Mouse (Mus musculus): ENCODE data around the gene Lin7c. TPM values are rescaled to one million over a fixed set of nuclear protein-coding genes. Genes with fewer than 3 reads are reported as not detected.
A peak's percentile ranks its signal among the peaks of the same experiment; 100 is the strongest.

Lin7c gene
- polyA plus RNA-seq, 1 experiment from 2014 or later: 163 TPM

GRCm38 (mm10) chr2:109891031-109891430 lies 378 bp downstream of the Lin7c start:
- no peaks in the 10 kb centered on the region for H3K27me3 ChIP-seq (replicated peaks)
- peaks cover 12% of the 10 kb centered on the region for H3K4me1 ChIP-seq
- WGBS: under 1% methylated on average over 34 of the region's 34 CpGs
- peak overlapping the region; percentile 68 for H3K27ac ChIP-seq
- H3K9ac ChIP-seq: peak overlapping the region; percentile 96
- peak; percentile 82 for ATAC-seq (ENCODE audit: low FRiP score, low read depth)
- H3K4me2 ChIP-seq (replicated peaks): peak overlapping the region; percentile 69
- H3K4me3 ChIP-seq: peak overlapping the region; percentile 94
- H3K36me3 ChIP-seq: peaks cover 19% of the 10 kb centered on the region
- no peaks in the 10 kb centered on the region for H3K9me3 ChIP-seq

- 24% methylated on average over 4 of the region's 4 CpGs for WGBS
- Histone ChIP-seq H3K4me2 (replicated peaks) (peak overlapping the region; percentile 69), H3K36me3 (peaks cover 24% of the 10 kb centered on the region), H3K4me1 (peaks cover 12% of the 10 kb centered on the region), H3K9me3 (no peaks in the 10 kb centered on the region), H3K27ac (no peak overlapping the region), H3K27me3 (replicated peaks) (no peaks in the 10 kb centered on the region), H3K9ac (peak overlapping the region; percentile 96), H3K4me3 (peak overlapping the region; percentile 94)
- ATAC-seq (ENCODE audit: low FRiP score, low read depth): no peak
Measured at GRCm38 (mm10) chr2:109891471-109891870, 818 bp downstream of the Lin7c start.

- H3K4me3 ChIP-seq: no peak overlapping the region
- H3K9ac ChIP-seq: no peak overlapping the region
- H3K4me2 ChIP-seq (replicated peaks): no peak overlapping the region
- H3K27me3 ChIP-seq (replicated peaks): no peaks in the 10 kb centered on the region
- H3K9me3 ChIP-seq: no peaks in the 10 kb centered on the region
- no peak overlapping the region for H3K27ac ChIP-seq
- H3K36me3 ChIP-seq: peaks cover 55% of the 10 kb centered on the region
- H3K4me1 ChIP-seq: peaks cover 12% of the 10 kb centered on the region
- WGBS: 83% methylated on average over 7 of the region's 7 CpGs
- no peak for ATAC-seq (ENCODE audit: low FRiP score, low read depth)
Measured at GRCm38 (mm10) chr2:109896311-109896710, 5.7 kb downstream of the Lin7c start.

GRCm38 (mm10) chr2:109902869-109903268 lies 12.2 kb downstream of the Lin7c start:
- Histone ChIP-seq H3K4me1 (no peaks in the 10 kb centered on the region), H3K9ac (no peak overlapping the region), H3K36me3 (peaks cover 26% of the 10 kb centered on the region), H3K9me3 (no peaks in the 10 kb centered on the region), H3K4me2 (replicated peaks) (no peak overlapping the region), H3K27me3 (replicated peaks) (no peaks in the 10 kb centered on the region), H3K4me3 (no peak overlapping the region), H3K27ac (no peak overlapping the region)
- no peak for ATAC-seq (ENCODE audit: low FRiP score, low read depth)
- 74% methylated on average over 7 of the region's 7 CpGs for WGBS

- under 1% methylated on average over 7 of the region's 7 CpGs for WGBS
- Histone ChIP-seq H3K4me1 (no peaks in the 10 kb centered on the region), H3K36me3 (peaks cover 13% of the 10 kb centered on the region), H3K27ac (no peak overlapping the region), H3K4me3 (no peak overlapping the region), H3K9ac (no peak overlapping the region), H3K4me2 (replicated peaks) (no peak overlapping the region), H3K9me3 (no peaks in the 10 kb centered on the region), H3K27me3 (replicated peaks) (no peaks in the 10 kb centered on the region)
- ATAC-seq (ENCODE audit: low FRiP score, low read depth): peak; percentile 74
Measured at GRCm38 (mm10) chr2:109904171-109904821, 13.6 kb downstream of the Lin7c start.

- Histone ChIP-seq H3K36me3 (no peaks in the 10 kb centered on the region), H3K27me3 (replicated peaks) (no peaks in the 10 kb centered on the region), H3K4me2 (replicated peaks) (no peak overlapping the region), H3K9ac (no peak overlapping the region), H3K9me3 (0 out of 2 replicates have a peak, but pooled peaks cover 7% of the 10 kb centered on the region), H3K4me3 (no peak overlapping the region), H3K4me1 (no peaks in the 10 kb centered on the region), H3K27ac (no peak overlapping the region)
- no peak for ATAC-seq (ENCODE audit: low FRiP score, low read depth)
- WGBS: 80% methylated on average over 2 of the region's 2 CpGs
Measured at GRCm38 (mm10) chr2:109909122-109909521, 18.5 kb downstream of the Lin7c start.

- H3K4me2 ChIP-seq (replicated peaks): no peak overlapping the region
- no peak overlapping the region for H3K4me3 ChIP-seq
- H3K4me1 ChIP-seq: peaks cover 5% of the 10 kb centered on the region; the same call in 1 of the 2 replicates
- H3K27ac ChIP-seq: no peak overlapping the region
- H3K9ac ChIP-seq: no peak overlapping the region
- ATAC-seq (ENCODE audit: low FRiP score, low read depth): no peak
- 0 out of 2 replicates have a peak, but pooled peaks cover 7% of the 10 kb centered on the region for H3K9me3 ChIP-seq
- no peaks in the 10 kb centered on the region for H3K27me3 ChIP-seq (replicated peaks)
- 93% methylated on average over 8 of the region's 8 CpGs for WGBS
- no peaks in the 10 kb centered on the region for H3K36me3 ChIP-seq
Measured at GRCm38 (mm10) chr2:109912216-109912615, 21.6 kb downstream of the Lin7c start.

- 0 out of 2 replicates have a peak, but pooled peaks cover 7% of the 10 kb centered on the region for H3K9me3 ChIP-seq
- no peak overlapping the region for H3K4me3 ChIP-seq
- no peak overlapping the region for H3K9ac ChIP-seq
- no peak overlapping the region for H3K4me2 ChIP-seq (replicated peaks)
- H3K27me3 ChIP-seq (replicated peaks): no peaks in the 10 kb centered on the region
- 86% methylated on average over 12 of the region's 12 CpGs for WGBS
- no peaks in the 10 kb centered on the region for H3K36me3 ChIP-seq
- H3K27ac ChIP-seq: no peak overlapping the region
- peaks cover 5% of the 10 kb centered on the region; the same call in 1 of the 2 replicates for H3K4me1 ChIP-seq
- ATAC-seq (ENCODE audit: low FRiP score, low read depth): no peak
Measured at GRCm38 (mm10) chr2:109912766-109913165, 22.1 kb downstream of the Lin7c start.

GRCm38 (mm10) chr2:109913241-109913640 lies 22.6 kb downstream of the Lin7c start:
- Histone ChIP-seq H3K27me3 (replicated peaks) (no peaks in the 10 kb centered on the region), H3K4me3 (no peak overlapping the region), H3K9ac (no peak overlapping the region), H3K9me3 (0 out of 2 replicates have a peak, but pooled peaks cover 7% of the 10 kb centered on the region), H3K4me1 (peaks cover 5% of the 10 kb centered on the region; the same call in 1 of the 2 replicates), H3K4me2 (replicated peaks) (no peak overlapping the region), H3K27ac (no peak overlapping the region), H3K36me3 (no peaks in the 10 kb centered on the region)
- 55% methylated on average over 8 of the region's 8 CpGs for WGBS
- ATAC-seq (ENCODE audit: low FRiP score, low read depth): no peak

GRCm38 (mm10) chr2:109914601-109915000 lies 23.9 kb downstream of the Lin7c start:
- ATAC-seq (ENCODE audit: low FRiP score, low read depth): no peak
- no peak overlapping the region for H3K9ac ChIP-seq
- no peak overlapping the region for H3K27ac ChIP-seq
- H3K36me3 ChIP-seq: no peaks in the 10 kb centered on the region
- H3K27me3 ChIP-seq (replicated peaks): no peaks in the 10 kb centered on the region
- H3K4me3 ChIP-seq: no peak overlapping the region
- 0 out of 2 replicates have a peak, but pooled peaks cover 7% of the 10 kb centered on the region for H3K9me3 ChIP-seq
- H3K4me2 ChIP-seq (replicated peaks): no peak overlapping the region
- peaks cover 18% of the 10 kb centered on the region for H3K4me1 ChIP-seq

- Histone ChIP-seq H3K4me2 (replicated peaks) (peak overlapping the region; percentile 87), H3K9ac (no peak overlapping the region), H3K27ac (no peak overlapping the region), H3K36me3 (no peaks in the 10 kb centered on the region), H3K9me3 (no peaks in the 10 kb centered on the region), H3K27me3 (replicated peaks) (no peaks in the 10 kb centered on the region), H3K4me3 (peak overlapping the region; percentile 94), H3K4me1 (peaks cover 37% of the 10 kb centered on the region)
- WGBS: 3% methylated on average over 11 of the region's 11 CpGs
- peak; percentile 21 for ATAC-seq (ENCODE audit: low FRiP score, low read depth)
Measured at GRCm38 (mm10) chr2:109916782-109917495, 26.3 kb downstream of the Lin7c start.

- under 1% methylated on average over 103 of the region's 111 CpGs for WGBS
- peak within 1 kb of the TSS; percentile 97 for H3K9ac ChIP-seq
- peak within 1 kb of the TSS; percentile 96 for H3K27ac ChIP-seq
- H3K4me3 ChIP-seq: peak within 1 kb of the TSS; percentile 94
- H3K36me3 ChIP-seq: no peaks in the 10 kb centered on the region
- H3K4me2 ChIP-seq (replicated peaks): peak within 1 kb of the TSS; percentile 87
- no peaks in the 10 kb centered on the region for H3K9me3 ChIP-seq
- no peaks in the 10 kb centered on the region for H3K27me3 ChIP-seq (replicated peaks)
- H3K4me1 ChIP-seq: peaks cover 37% of the 10 kb centered on the region
- ATAC-seq (ENCODE audit: low FRiP score, low read depth): peak; percentile 97
Measured at GRCm38 (mm10) chr2:109917496-109918413, 27.1 kb downstream of the Lin7c start, which contains the start of gene Lgr4. TSS of gene Lgr4 (plus strand) at chr2:109917647.
